Mouse (Mus musculus) heart, postnatal 0 days (tissue): Measurements from ENCODE around the gene Cmas.

Experiments
- CTCF ChIP-seq: IDR thresholded peaks from 2 replicates; pipeline ENCODE4 v1.5.1; 2016; ENCODE audit warnings: antibody characterized with exemption, control low read depth, low read depth
- EP300 ChIP-seq: IDR thresholded peaks from 2 replicates; pipeline ENCODE4 v1.6.1; 2016; ENCODE audit warnings: antibody characterized with exemption, low read depth

- no peak for TF ChIP-seq CTCF
- no peak for TF ChIP-seq EP300
Measured at GRCm38 (mm10) chr6:142759633-142760032, 3.1 kb downstream of the Cmas start.
